Mouse (Mus musculus) forebrain, embryonic 15.5 days (tissue): ENCODE data around the gene Usp30. TPM values are rescaled to one million over a fixed set of nuclear protein-coding genes. Genes with fewer than 3 reads are reported as not detected.

ENCODE experiments used
- ATAC-seq: fragments of 200-750 bp; cut with Nextera tagmentation; replicated peaks from 2 replicates; pipeline ENCODE4 v1.8.0; 2017; ENCODE audit warnings: mild to moderate bottlenecking, moderate TSS enrichment, moderate library complexity
- H3K27ac ChIP-seq: fragments of 300-500 bp; sonication (generic); replicated peaks from 2 replicates; pipeline ENCODE4 v1.5.1; 2015; ENCODE audit warnings: mild to moderate bottlenecking, inconsistent platforms
- H3K27me3 ChIP-seq: fragments of 300-500 bp; sonication (generic); 2 replicates; pipeline ENCODE4 v1.6.1; 2015; ENCODE audit warnings: inconsistent platforms
- H3K36me3 ChIP-seq: fragments of 300-500 bp; sonication (generic); 2 replicates; pipeline ENCODE4 v1.6.1; 2015; ENCODE audit warnings: mild to moderate bottlenecking, inconsistent platforms
- H3K4me1 ChIP-seq: fragments of 300-500 bp; sonication (generic); 2 replicates; pipeline ENCODE4 v1.6.1; 2015; ENCODE audit warnings: inconsistent platforms
- H3K4me2 ChIP-seq: fragments of 300-500 bp; sonication (generic); replicated peaks from 2 replicates; pipeline ENCODE4 v1.6.1; 2015; ENCODE audit warnings: mild to moderate bottlenecking, inconsistent platforms
- H3K4me3 ChIP-seq: fragments of 300-500 bp; sonication (generic); 2 replicates; pipeline ENCODE4 v1.5.1; 2015; ENCODE audit warnings: mild to moderate bottlenecking, inconsistent platforms
- H3K9ac ChIP-seq: fragments of 300-500 bp; sonication (generic); replicated peaks from 2 replicates; pipeline ENCODE4 v1.6.1; 2015; ENCODE audit warnings: mild to moderate bottlenecking, inconsistent platforms
- H3K9me3 ChIP-seq: fragments of 300-500 bp; sonication (generic); 2 replicates; pipeline ENCODE4 v1.6.1; 2016; ENCODE audit warnings: inconsistent platforms
- WGBS: fragments of 180-500 bp; shearing (Covaris S2); methylation state at CpG from one replicate; pipeline ENCODE4 v1.1.7; 2015; ENCODE audit warnings: mixed read lengths; 5-methylcytosine and 5-hydroxymethylcytosine counted together
- polyA plus RNA-seq: library from polyadenylated mRNA; unstranded; fragments of >200 nt; fragmentation: Nextera tagmentation; extraction: Ambion mirVana; gene quantifications from 2 replicates; pipeline ENCODE4 v1.2.1, GENCODE M21; 2015

The Usp30 gene
- polyA plus RNA-seq, 1 experiment from 2014 or later, result 20.4 TPM

GRCm38 (mm10) chr5:114043800-114044199 lies 21.5 kb upstream of the Usp30 start:
- Histone ChIP-seq H3K27me3 (no peaks in the 10 kb centered on the region), H3K4me2 (no peak overlapping the region), H3K27ac (no peak overlapping the region), H3K9me3 (no peaks in the 10 kb centered on the region), H3K9ac (no peak overlapping the region), H3K4me1 (no peaks in the 10 kb centered on the region), H3K4me3 (no peak overlapping the region), H3K36me3 (peaks cover 31% of the 10 kb centered on the region)
- no peak for ATAC-seq
- WGBS, result 83% methylated on average over 4 of the region's 4 CpGs

GRCm38 (mm10) chr5:114045134-114045533 lies 20.1 kb upstream of the Usp30 start:
- H3K4me2 ChIP-seq, result no peak overlapping the region
- H3K27me3 ChIP-seq, result no peaks in the 10 kb centered on the region
- ATAC-seq, result no peak
- H3K9ac ChIP-seq, result no peak overlapping the region
- 80% methylated on average over 1 of the region's 1 CpGs for WGBS
- H3K27ac ChIP-seq, result no peak overlapping the region
- no peak overlapping the region for H3K4me3 ChIP-seq
- H3K4me1 ChIP-seq, result no peaks in the 10 kb centered on the region
- H3K9me3 ChIP-seq, result no peaks in the 10 kb centered on the region
- H3K36me3 ChIP-seq, result peaks cover 30% of the 10 kb centered on the region

GRCm38 (mm10) chr5:114046151-114046550 lies 19.1 kb upstream of the Usp30 start:
- H3K4me3 ChIP-seq, result no peak overlapping the region

GRCm38 (mm10) chr5:114046604-114047003 lies 18.7 kb upstream of the Usp30 start:
- ATAC-seq, result no peak
- H3K4me1 ChIP-seq, result no peaks in the 10 kb centered on the region
- H3K36me3 ChIP-seq, result peaks cover 31% of the 10 kb centered on the region
- H3K9ac ChIP-seq, result no peak overlapping the region
- 54% methylated on average over 3 of the region's 3 CpGs for WGBS
- no peak overlapping the region for H3K4me2 ChIP-seq
- H3K9me3 ChIP-seq, result no peaks in the 10 kb centered on the region
- no peaks in the 10 kb centered on the region for H3K27me3 ChIP-seq
- H3K4me3 ChIP-seq, result no peak overlapping the region
- no peak overlapping the region for H3K27ac ChIP-seq

More at GRCm38 (mm10) chr5:114046151-114046550, 19.1 kb upstream of the Usp30 start:
- 83% methylated on average over 3 of the region's 3 CpGs for WGBS
- Histone ChIP-seq H3K27me3 (no peaks in the 10 kb centered on the region), H3K27ac (no peak overlapping the region), H3K9ac (no peak overlapping the region), H3K9me3 (no peaks in the 10 kb centered on the region), H3K4me1 (no peaks in the 10 kb centered on the region), H3K4me2 (no peak overlapping the region), H3K36me3 (peaks cover 34% of the 10 kb centered on the region)
- no peak for ATAC-seq

- H3K9me3 ChIP-seq, result no peaks in the 10 kb centered on the region
- WGBS, result 83% methylated on average over 5 of the region's 5 CpGs
- ATAC-seq, result no peak
- no peak overlapping the region for H3K27ac ChIP-seq
- H3K4me3 ChIP-seq, result no peak overlapping the region
- H3K9ac ChIP-seq, result no peak overlapping the region
- H3K27me3 ChIP-seq, result no peaks in the 10 kb centered on the region
- H3K4me1 ChIP-seq, result peaks cover 4% of the 10 kb centered on the region; the same call in 1 of the 2 replicates
- H3K4me2 ChIP-seq, result no peak overlapping the region
- peaks cover 27% of the 10 kb centered on the region for H3K36me3 ChIP-seq
Observed at GRCm38 (mm10) chr5:114047182-114047581, 18.1 kb upstream of the Usp30 start.

GRCm38 (mm10) chr5:114048731-114049308 lies 16.4 kb upstream of the Usp30 start:
- WGBS, result 51% methylated on average over 12 of the region's 12 CpGs
- H3K36me3 ChIP-seq, result peaks cover 25% of the 10 kb centered on the region
- no peak for ATAC-seq

GRCm38 (mm10) chr5:114052246-114052761 lies 13.0 kb upstream of the Usp30 start:
- Histone ChIP-seq H3K4me3 (no peak overlapping the region), H3K27me3 (no peaks in the 10 kb centered on the region), H3K9ac (no peak overlapping the region), H3K9me3 (no peaks in the 10 kb centered on the region), H3K4me2 (no peak overlapping the region), H3K36me3 (peaks cover 35% of the 10 kb centered on the region), H3K4me1 (peaks cover 5% of the 10 kb centered on the region; the same call in 1 of the 2 replicates), H3K27ac (no peak overlapping the region)
- no peak for ATAC-seq
- WGBS, result 25% methylated on average over 9 of the region's 9 CpGs

More at GRCm38 (mm10) chr5:114048731-114049308, 16.4 kb upstream of the Usp30 start:
- no peak overlapping the region for H3K4me2 ChIP-seq
- H3K4me3 ChIP-seq, result no peak overlapping the region
- no peak overlapping the region for H3K9ac ChIP-seq
- H3K9me3 ChIP-seq, result no peaks in the 10 kb centered on the region
- no peaks in the 10 kb centered on the region for H3K27me3 ChIP-seq
- no peak overlapping the region for H3K27ac ChIP-seq
- peaks cover 5% of the 10 kb centered on the region; the same call in 1 of the 2 replicates for H3K4me1 ChIP-seq

- H3K4me2 ChIP-seq, result no peak overlapping the region
- ATAC-seq, result no peak; the same call in 1 of the 2 replicates
- peaks cover under 1% of the 10 kb centered on the region; the same call in 1 of the 2 replicates for H3K4me1 ChIP-seq
- no peak overlapping the region for H3K4me3 ChIP-seq
- no peaks in the 10 kb centered on the region for H3K9me3 ChIP-seq
- 76% methylated on average over 9 of the region's 9 CpGs for WGBS
- no peak overlapping the region for H3K9ac ChIP-seq
- peaks cover 36% of the 10 kb centered on the region for H3K36me3 ChIP-seq
- no peaks in the 10 kb centered on the region for H3K27me3 ChIP-seq
- 0 out of 2 replicates have a peak overlapping the region, but pooled peaks have one; percentile 32 for H3K27ac ChIP-seq
Observed at GRCm38 (mm10) chr5:114057129-114057731, 8.0 kb upstream of the Usp30 start.

GRCm38 (mm10) chr5:114061675-114062074 lies 3.6 kb upstream of the Usp30 start:
- WGBS, result 68% methylated on average over 7 of the region's 7 CpGs
- H3K9me3 ChIP-seq, result no peaks in the 10 kb centered on the region
- no peak overlapping the region for H3K4me3 ChIP-seq
- peaks cover 27% of the 10 kb centered on the region for H3K36me3 ChIP-seq
- no peak for ATAC-seq
- H3K27me3 ChIP-seq, result no peaks in the 10 kb centered on the region
- no peak overlapping the region for H3K9ac ChIP-seq
- no peaks in the 10 kb centered on the region for H3K4me1 ChIP-seq
- H3K4me2 ChIP-seq, result no peak overlapping the region
- H3K27ac ChIP-seq, result no peak overlapping the region

- Histone ChIP-seq H3K36me3 (peaks cover 17% of the 10 kb centered on the region), H3K9ac (no peak overlapping the region), H3K4me3 (no peak overlapping the region), H3K27me3 (no peaks in the 10 kb centered on the region), H3K4me2 (no peak overlapping the region), H3K9me3 (no peaks in the 10 kb centered on the region), H3K27ac (no peak overlapping the region), H3K4me1 (no peaks in the 10 kb centered on the region)
- peak; percentile 32; the same call in 1 of the 2 replicates for ATAC-seq
- WGBS, result 50% methylated on average over 4 of the region's 4 CpGs
Observed at GRCm38 (mm10) chr5:114063958-114064357, 1.3 kb upstream of the Usp30 start.

GRCm38 (mm10) chr5:114066601-114067000 lies 1.3 kb downstream of the Usp30 start:
- H3K9ac ChIP-seq, result no peak overlapping the region
- no peaks in the 10 kb centered on the region for H3K4me1 ChIP-seq
- WGBS, result 54% methylated on average over 6 of the region's 6 CpGs
- H3K27me3 ChIP-seq, result no peaks in the 10 kb centered on the region
- no peak overlapping the region for H3K4me2 ChIP-seq
- H3K27ac ChIP-seq, result no peak overlapping the region
- peaks cover 16% of the 10 kb centered on the region for H3K36me3 ChIP-seq
- H3K4me3 ChIP-seq, result no peak overlapping the region
- no peak for ATAC-seq
- no peaks in the 10 kb centered on the region for H3K9me3 ChIP-seq

- Histone ChIP-seq H3K27ac (no peak overlapping the region), H3K4me1 (no peaks in the 10 kb centered on the region), H3K4me2 (no peak overlapping the region), H3K36me3 (peaks cover 14% of the 10 kb centered on the region), H3K4me3 (no peak overlapping the region), H3K9me3 (no peaks in the 10 kb centered on the region), H3K27me3 (no peaks in the 10 kb centered on the region), H3K9ac (no peak overlapping the region)
- WGBS, result 82% methylated on average over 9 of the region's 9 CpGs
- ATAC-seq, result no peak
Observed at GRCm38 (mm10) chr5:114067543-114067942, 2.3 kb downstream of the Usp30 start.
